Mouse (Mus musculus): ENCODE results near the gene Hcar2. TPM values are rescaled to one million over a fixed set of nuclear protein-coding genes. Genes with fewer than 3 reads are reported as not detected.

Gene Hcar2
- total RNA-seq (2021) = under 1 TPM in 1 of 2 experiments, not detected in 1; 0.33 TPM

GRCm38 (mm10) chr5:123865365-123865764 is at the start of gene Hcar2:
Gene Hcar2, minus strand, starts transcription at chr5:123865499.
- no peak for DNase-seq

GRCm38 (mm10) chr5:123914852-123915251 is 49.6 kb upstream of the Hcar2 start:
- DNase-seq = no peak

GRCm38 (mm10) chr5:123907631-123907977 is 42.3 kb upstream of the Hcar2 start:
- DNase-seq = no peak

- DNase-seq = peak; percentile 98 to 99
Observed at GRCm38 (mm10) chr5:123906976-123907630, 41.8 kb upstream of the Hcar2 start, which contains the start of gene Denr. Gene Denr, plus strand, starts transcription at chr5:123907175.

GRCm38 (mm10) chr5:123906146-123906975 is 41.1 kb upstream of the Hcar2 start:
- DNase-seq = no peak

- DNase-seq = no peak
Observed at GRCm38 (mm10) chr5:123904059-123904672, 38.9 kb upstream of the Hcar2 start.

GRCm38 (mm10) chr5:123897352-123897751 is 32.1 kb upstream of the Hcar2 start:
- DNase-seq = no peak

- DNase-seq = no peak
Observed at GRCm38 (mm10) chr5:123896395-123896794, 31.1 kb upstream of the Hcar2 start.

GRCm38 (mm10) chr5:123893520-123893919 is 28.2 kb upstream of the Hcar2 start:
- DNase-seq = no peak

GRCm38 (mm10) chr5:123891669-123892068 is 26.4 kb upstream of the Hcar2 start:
- DNase-seq = peak in 1 of 2 experiments; percentile 24

- no peak for DNase-seq
Observed at GRCm38 (mm10) chr5:123890987-123891386, 25.7 kb upstream of the Hcar2 start.

- DNase-seq = no peak
Observed at GRCm38 (mm10) chr5:123890312-123890711, 25.0 kb upstream of the Hcar2 start.

GRCm38 (mm10) chr5:123886365-123886764 is 21.1 kb upstream of the Hcar2 start:
- DNase-seq = no peak

- no peak for DNase-seq
Observed at GRCm38 (mm10) chr5:123884332-123884731, 19.0 kb upstream of the Hcar2 start.

- no peak for DNase-seq
Observed at GRCm38 (mm10) chr5:123883891-123884290, 18.6 kb upstream of the Hcar2 start.

- DNase-seq = no peak
Observed at GRCm38 (mm10) chr5:123880778-123881177, 15.5 kb upstream of the Hcar2 start.

GRCm38 (mm10) chr5:123879928-123880327 is 14.6 kb upstream of the Hcar2 start, which contains the start of gene Hcar1:
Gene Hcar1, minus strand, starts transcription at chr5:123880020.
- DNase-seq = no peak

- DNase-seq = no peak
Observed at GRCm38 (mm10) chr5:123878056-123878455, 12.8 kb upstream of the Hcar2 start.

- no peak for DNase-seq
Observed at GRCm38 (mm10) chr5:123874177-123874576, 8.9 kb upstream of the Hcar2 start.

GRCm38 (mm10) chr5:123869615-123870014 is 4.3 kb upstream of the Hcar2 start:
- no peak for DNase-seq

GRCm38 (mm10) chr5:123866457-123866856 is 1.2 kb upstream of the Hcar2 start:
- DNase-seq = no peak

- no peak for DNase-seq
Observed at GRCm38 (mm10) chr5:123863934-123864333, 1.4 kb downstream of the Hcar2 start.

Data from layer of hippocampus, postnatal 36 days (tissue).